In genomic region chr9:119430311-119430710, GRCm38 (mm10) we compare ENCODE assay signal across 8 mouse cellular contexts. TPM values are rescaled to one million over a fixed set of nuclear protein-coding genes. Genes with fewer than 3 reads are reported as not detected.
A peak's percentile ranks its signal among the peaks of the same experiment; 100 is the strongest.
DNase-seq lines count a peak whose midpoint lies in the region; ATAC-seq and TF ChIP-seq lines count a peak whose summit lies in the region.

No protein-coding gene starts in this region.

- intact Hi-C loops in heart, postnatal 10 days (cut with DNase I) = loop anchor here (1.0 to 2.0 kb wide), 3 partner anchors 28 to 274 kb away; partner anchors contain the start of genes Acaa1b, Acvr2b and Xylb

- peak; percentile 71 for DNase-seq in CD4-positive, CD25-positive, alpha-beta regulatory T cell, adult 2 months (ENCODE audit: low read depth, low spot score)
- peak; percentile 87 for DNase-seq in brain, embryonic 14.5 days (ENCODE audit: low read depth)
- peak; percentile 83 for DNase-seq in forebrain, embryonic 11.5 days (ENCODE audit: low spot score)
- peak; percentile 88 to 90 for DNase-seq in heart, postnatal 10 days
- DNase-seq in kidney, postnatal 36 days = peak; percentile 88 to 94
- peak; percentile 79 for DNase-seq in liver, postnatal 0 days
- peak; percentile 52 for DNase-seq in ovary, adult 18-20 months (ENCODE audit: low spot score)
- DNase-seq in thymus, postnatal 10 days (ENCODE audit: low spot score in 2 of 2) = peak; percentile 42 to 65

- TF ChIP-seq CTCF in brain, embryonic 14.5 days (IDR thresholded peaks at IDR 0.05; ENCODE audit: borderline replicate concordance, extremely low read depth, insufficient read depth, insufficient read length) = peak; percentile 93
- peak; percentile 92 for TF ChIP-seq CTCF in liver, postnatal 0 days (IDR thresholded peaks at IDR 0.05; ENCODE audit: low read depth)

- no peak overlapping the region for H3K4me3 ChIP-seq in forebrain, embryonic 11.5 days (ENCODE audit: low read depth, low read length)
- H3K4me3 ChIP-seq in liver, postnatal 0 days (ENCODE audit: low read depth, low read length) = no peak overlapping the region

- H3K4me2 ChIP-seq in forebrain, embryonic 11.5 days (ENCODE audit: low read depth, low read length, severe bottlenecking) = no peak overlapping the region
- H3K4me2 ChIP-seq in liver, postnatal 0 days (ENCODE audit: low read depth, low read length) = no peak overlapping the region

- no peaks in the 10 kb centered on the region for H3K27me3 ChIP-seq in forebrain, embryonic 11.5 days (ENCODE audit: control insufficient read depth, insufficient read depth, low read length)
- H3K27me3 ChIP-seq in liver, postnatal 0 days (ENCODE audit: insufficient read depth, low read length) = no peaks in the 10 kb centered on the region

- no peaks in the 10 kb centered on the region for H3K4me1 ChIP-seq in forebrain, embryonic 11.5 days (replicated peaks; ENCODE audit: control insufficient read depth, insufficient read depth, low read length)
- peaks cover 14% of the 10 kb centered on the region for H3K4me1 ChIP-seq in liver, postnatal 0 days (ENCODE audit: insufficient read depth)

- H3K36me3 ChIP-seq in forebrain, embryonic 11.5 days (ENCODE audit: control insufficient read depth, insufficient read depth, low read length) = peaks cover 20% of the 10 kb centered on the region
- 0 out of 2 replicates have a peak, but pooled peaks cover 12% of the 10 kb centered on the region for H3K36me3 ChIP-seq in liver, postnatal 0 days (replicated peaks; ENCODE audit: insufficient read depth, low read length)

- WGBS in forebrain, embryonic 11.5 days = 56% methylated on average over 7 of the region's 7 CpGs
- WGBS in liver, postnatal 0 days (ENCODE audit: insufficient replicate concordance) = 46% methylated on average over 7 of the region's 7 CpGs

- ATAC-seq in forebrain, embryonic 11.5 days (replicated peaks; ENCODE audit: low FRiP score) = peak; percentile 55
- ATAC-seq in liver, postnatal 0 days = peak; percentile 75

- TF ChIP-seq EP300 in liver, postnatal 0 days (IDR thresholded peaks at IDR 0.05; ENCODE audit: low read depth) = no peak

- no peak overlapping the region for H3K9ac ChIP-seq in forebrain, embryonic 11.5 days (ENCODE audit: low read length)
- H3K9ac ChIP-seq in liver, postnatal 0 days (replicated peaks) = no peak overlapping the region

- no peak for TF ChIP-seq POLR2A in brain, embryonic 14.5 days (IDR thresholded peaks at IDR 0.05; ENCODE audit: borderline replicate concordance, extremely low read depth, insufficient read depth, insufficient read length, poor library complexity, severe bottlenecking)

- no peaks in the 10 kb centered on the region for H3K9me3 ChIP-seq in forebrain, embryonic 11.5 days (ENCODE audit: control insufficient read depth, low read length)
- H3K9me3 ChIP-seq in liver, postnatal 0 days (ENCODE audit: low read length) = no peaks in the 10 kb centered on the region

- no peak overlapping the region for H3K27ac ChIP-seq in forebrain, embryonic 11.5 days (ENCODE audit: low read depth, low read length)
- no peak overlapping the region for H3K27ac ChIP-seq in liver, postnatal 0 days (ENCODE audit: low read depth)

RNA-seq across cellular contexts. Expression of gene Exog, which starts 14.4 kb away (rescaled TPM):
- 21.4 and 25.7 TPM in 2 replicates for polyA plus RNA-seq in brain, embryonic 14.5 days (2012; rRNA removed)
- 44.0 and 47.0 TPM in 2 replicates for polyA plus RNA-seq in forebrain, embryonic 11.5 days (2014; fragmentation: Nextera tagmentation; extraction: Ambion mirVana)
- 1 to 10 TPM; 2.8 to 4.4 TPM for total RNA-seq in heart, postnatal 10 days (2021)
- 3.0 and 3.8 TPM in 2 replicates for polyA plus RNA-seq in liver, postnatal 0 days (2015; fragmentation: Nextera tagmentation; extraction: Ambion mirVana)

RNA-seq across cellular contexts. Expression of gene Acvr2b, which starts 28.4 kb away (rescaled TPM):
- 22.1 and 32.1 TPM in 2 replicates for polyA plus RNA-seq in brain, embryonic 14.5 days (2012; rRNA removed)
- 106 and 133 TPM in 2 replicates for polyA plus RNA-seq in forebrain, embryonic 11.5 days (2014; fragmentation: Nextera tagmentation; extraction: Ambion mirVana)
- total RNA-seq in heart, postnatal 10 days (2021) = 1 to 10 TPM; 6.9 to 7.4 TPM
- polyA plus RNA-seq in liver, postnatal 0 days (2015; fragmentation: Nextera tagmentation; extraction: Ambion mirVana) = 2.2 and 4.1 TPM in 2 replicates
